Mouse (Mus musculus) central nervous system, embryonic 11.5 days (tissue): Measurements from ENCODE around the gene Stmn3. TPM values are rescaled to one million over a fixed set of nuclear protein-coding genes. Genes with fewer than 3 reads are reported as not detected.

Source experiments
- polyA plus RNA-seq: library from polyadenylated mRNA; depleted of rRNA; stranded (reverse); fragments of >200 nt; gene quantifications from 2 replicates; pipeline ENCODE4 v1.2.3, GENCODE M21; 2012; rRNA removed

Stmn3 gene
- polyA plus RNA-seq, result 166 and 354 TPM in 2 replicates

GRCm38 (mm10) chr2:181314080-181314810, at the start of gene Stmn3:
Stmn3 (minus strand) TSS chr2:181314500.

GRCm38 (mm10) chr2:181319248-181320102, 5.2 kb upstream of the Stmn3 start, which contains the start of gene Rtel1:
Rtel1 (plus strand) TSS chr2:181319739.

GRCm38 (mm10) chr2:181287958-181288350, 26.3 kb downstream of the Stmn3 start, which contains the start of gene Gmeb2:
Gmeb2 (minus strand) TSS chr2:181288035.

Other genes with a start within 250 kb of the Stmn3 start
- gene Kcnq2, start 179.2 kb downstream of the Stmn3 start, polyA plus RNA-seq, result 19.1 and 19.2 TPM in 2 replicates
- gene Eef1a2, start 157.5 kb downstream of the Stmn3 start, polyA plus RNA-seq, result 6.3 and 8.5 TPM in 2 replicates
- gene Ppdpf, start 127.3 kb downstream of the Stmn3 start, polyA plus RNA-seq, result 169 and 247 TPM in 2 replicates
- 0.02 TPM in 1 of 2 replicates, not detected in the other for gene Ptk6, start 111.7 kb downstream of the Stmn3 start, polyA plus RNA-seq
- 0.05 and 0.17 TPM in 2 replicates for gene Srms, start 101.3 kb downstream of the Stmn3 start, polyA plus RNA-seq
- gene Fndc11, start 94.5 kb downstream of the Stmn3 start, polyA plus RNA-seq, result 0.13 and 0.20 TPM in 2 replicates
- gene Helz2, start 72.5 kb downstream of the Stmn3 start, polyA plus RNA-seq, result 1.7 and 2.9 TPM in 2 replicates
- gene Gmeb2, start 26.5 kb downstream of the Stmn3 start, polyA plus RNA-seq, result 21.5 and 33.3 TPM in 2 replicates
- gene Rtel1, start 5.2 kb upstream of the Stmn3 start, polyA plus RNA-seq, result 98.4 and 116 TPM in 2 replicates
- 63.2 and 85.0 TPM in 2 replicates for gene Zgpat, start 50.4 kb upstream of the Stmn3 start, polyA plus RNA-seq
- 86.3 and 95.1 TPM in 2 replicates for gene Arfrp1, start 50.9 kb upstream of the Stmn3 start, polyA plus RNA-seq
- gene Lime1, start 65.6 kb upstream of the Stmn3 start, polyA plus RNA-seq, result 38.4 and 60.0 TPM in 2 replicates
- 11.8 and 16.4 TPM in 2 replicates for gene Zbtb46, start 144.9 kb upstream of the Stmn3 start, polyA plus RNA-seq
- gene Abhd16b, start 178.7 kb upstream of the Stmn3 start, polyA plus RNA-seq, result not detected in 2 replicates
- gene Tpd52l2, start 182.6 kb upstream of the Stmn3 start, polyA plus RNA-seq, result 137 and 215 TPM in 2 replicates
- 72.3 and 86.8 TPM in 2 replicates for gene Dnajc5, start 206.0 kb upstream of the Stmn3 start, polyA plus RNA-seq